Mouse (Mus musculus) lung, postnatal 4 days (tissue): Measurements from ENCODE around the gene Sergef.

Experiments
- DNase-seq, 2 experiments: peaks; one replicate each; pipeline ENCODE4 v3.0.0; 2021

Gene Sergef

GRCm38 (mm10) chr7:46435833-46436232, 203.8 kb downstream of the Sergef start:
- DNase-seq, result no peak

- no peak for DNase-seq
Observed at GRCm38 (mm10) chr7:46433874-46434273, 205.7 kb downstream of the Sergef start.

- DNase-seq, result no peak
Observed at GRCm38 (mm10) chr7:46425012-46425411, 214.6 kb downstream of the Sergef start.

- DNase-seq, result no peak
Observed at GRCm38 (mm10) chr7:46423951-46424350, 215.7 kb downstream of the Sergef start.

DNA sequence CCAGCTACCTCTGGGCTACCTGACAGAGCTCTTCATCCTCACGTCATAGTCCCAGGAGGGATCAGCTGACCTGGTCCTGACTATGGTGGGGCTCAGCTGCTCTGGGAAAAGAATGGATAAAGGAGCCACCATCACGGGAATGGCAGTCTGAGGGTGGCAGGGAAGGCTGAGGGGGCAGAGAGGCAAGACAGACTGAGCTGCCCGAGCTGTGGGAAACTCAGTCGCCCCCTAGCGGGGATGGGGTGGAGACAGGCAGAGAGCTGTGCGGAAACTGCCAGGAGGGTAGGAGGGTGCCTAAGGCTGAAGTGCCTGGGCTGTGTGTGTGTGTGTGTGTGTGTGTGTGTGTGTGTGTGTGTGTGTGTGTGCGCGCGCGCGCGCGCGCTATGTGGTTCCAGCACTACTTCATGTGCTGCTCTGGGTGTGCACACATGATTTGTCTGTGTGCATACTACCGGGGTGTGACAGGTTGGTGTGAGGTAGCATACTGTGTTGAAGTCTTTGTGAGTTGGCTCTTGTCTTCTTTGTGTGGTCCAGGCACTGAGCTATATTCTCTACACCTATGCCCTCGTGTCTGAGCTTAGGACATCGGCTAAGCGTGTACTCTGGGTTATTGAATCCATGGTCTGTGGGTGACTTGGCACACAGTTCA, 216.7 kb downstream of the Sergef start:
- DNase-seq, result peak; percentile 43 to 58

- DNase-seq, result no peak
Observed at GRCm38 (mm10) chr7:46422052-46422763, 217.4 kb downstream of the Sergef start.

DNA sequence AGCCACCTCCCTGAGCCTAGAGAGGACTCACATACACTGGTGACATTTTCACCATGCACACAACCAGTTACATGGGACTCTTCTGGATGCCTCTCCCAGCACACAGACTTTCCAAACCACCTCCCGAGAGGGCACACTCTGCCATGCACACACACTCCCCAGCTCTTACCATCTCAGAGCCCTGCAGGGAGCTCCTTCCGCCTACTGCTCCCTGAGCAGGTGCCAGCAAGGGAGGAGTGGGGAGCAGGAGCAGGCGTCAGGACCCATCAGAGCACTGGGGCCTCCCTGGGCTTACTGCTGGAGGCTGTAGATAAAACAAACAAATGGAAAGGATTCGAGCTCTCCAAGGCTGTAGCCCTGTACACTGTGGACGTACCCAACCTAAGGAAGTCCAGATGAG, 218.1 kb downstream of the Sergef start:
- DNase-seq, result no peak

DNA sequence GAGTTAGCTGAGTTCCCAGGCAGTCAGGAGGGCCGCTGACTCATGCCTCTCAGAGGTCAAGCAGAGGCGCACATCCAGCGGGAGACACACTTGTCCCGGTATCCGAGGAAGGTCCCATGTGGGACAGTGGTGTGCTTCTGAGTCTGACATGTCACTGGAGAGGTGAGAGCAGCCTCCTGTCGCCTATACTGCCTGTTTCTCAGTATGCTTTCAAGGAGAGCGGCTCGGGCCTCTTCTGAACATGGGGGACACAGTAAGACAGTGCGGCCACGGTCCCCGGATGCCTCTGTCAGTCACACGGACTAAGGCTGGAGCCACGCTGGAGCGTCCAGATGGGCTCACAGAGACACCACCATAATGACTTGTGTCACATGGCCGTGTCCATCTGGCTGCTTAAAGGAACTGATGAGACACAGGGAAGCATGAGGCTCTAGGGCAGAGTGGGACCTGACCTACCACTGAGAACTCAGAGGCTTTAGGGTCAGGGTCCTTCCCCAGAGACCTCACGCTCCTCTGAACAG, 221.4 kb downstream of the Sergef start:
- no peak for DNase-seq

DNA sequence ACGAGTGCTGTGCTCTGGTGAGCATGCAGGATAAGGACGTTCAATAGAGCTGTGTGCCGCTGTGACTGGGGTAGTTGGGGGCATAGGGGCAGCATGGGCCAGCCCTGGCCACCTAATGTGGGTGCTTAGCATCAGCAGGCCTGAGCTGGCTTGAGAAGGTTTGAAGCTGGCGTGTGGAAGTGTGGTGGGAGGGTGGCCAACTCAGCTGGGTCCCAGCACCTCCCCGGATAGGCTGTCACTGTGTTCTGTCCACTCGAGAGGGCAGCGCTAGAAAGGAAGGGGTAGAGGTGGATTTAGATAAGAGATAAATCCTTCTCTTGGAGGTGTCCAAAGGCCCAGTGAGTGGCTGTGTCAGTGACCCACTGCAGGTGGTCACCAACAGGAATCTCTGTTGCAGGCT, 222.1 kb downstream of the Sergef start:
- no peak for DNase-seq

GRCm38 (mm10) chr7:46415818-46416425, 223.7 kb downstream of the Sergef start:
- no peak for DNase-seq

DNA sequence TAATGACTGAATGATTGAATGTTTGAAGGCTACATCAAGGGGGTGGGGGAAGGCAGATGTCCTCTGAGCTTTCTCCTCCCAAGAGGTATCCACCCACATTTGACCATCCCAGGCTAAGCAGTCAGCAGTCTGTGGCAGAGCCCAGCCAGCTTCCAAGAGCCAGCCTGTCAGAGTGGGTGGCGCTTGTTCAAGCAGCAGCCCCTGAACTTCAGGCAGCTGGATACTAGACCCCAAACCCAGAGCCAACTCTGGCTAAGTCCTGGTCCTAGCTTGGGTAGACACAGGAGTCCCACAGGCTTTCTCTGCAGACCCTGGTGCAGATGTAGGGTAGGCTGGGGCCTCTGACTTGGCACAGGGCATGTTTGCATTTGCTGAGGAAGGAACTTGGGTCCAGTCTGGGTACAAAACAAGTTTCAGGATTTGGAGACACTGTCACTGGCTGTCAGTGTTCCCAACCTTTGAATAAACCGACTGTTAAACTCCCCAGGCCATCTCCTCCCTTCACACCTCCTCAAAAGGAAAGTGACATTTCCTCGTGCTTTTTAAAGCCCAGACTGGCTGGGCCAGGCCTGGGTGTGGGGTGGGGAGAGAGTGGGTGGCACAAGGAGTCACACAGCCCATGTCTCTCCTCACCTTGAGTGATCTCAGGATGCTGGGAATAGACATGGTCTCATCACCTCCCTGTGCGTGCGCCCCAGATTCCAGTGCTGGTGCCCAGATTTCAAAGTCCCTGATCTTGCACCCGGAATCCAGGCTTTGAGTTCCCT, 225.5 kb downstream of the Sergef start:
- no peak for DNase-seq

DNA sequence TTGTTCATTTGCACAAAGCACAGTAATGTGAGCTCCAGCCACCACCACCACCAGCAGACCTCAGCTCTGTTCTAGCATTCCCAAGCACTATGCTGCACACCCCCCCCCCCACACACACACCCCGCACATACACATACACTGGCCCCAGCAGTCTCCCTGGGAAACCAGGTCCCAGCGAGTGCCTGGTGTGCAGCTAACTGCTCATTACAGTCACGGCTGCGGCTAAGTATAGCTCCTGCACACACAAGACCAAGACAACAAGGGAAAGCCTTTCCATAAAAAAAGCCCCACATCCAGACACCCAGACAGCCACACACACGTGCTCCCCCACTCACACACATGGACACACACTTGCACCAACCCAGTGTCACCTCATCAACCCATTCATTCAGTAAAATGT, 226.8 kb downstream of the Sergef start:
- no peak for DNase-seq

DNA sequence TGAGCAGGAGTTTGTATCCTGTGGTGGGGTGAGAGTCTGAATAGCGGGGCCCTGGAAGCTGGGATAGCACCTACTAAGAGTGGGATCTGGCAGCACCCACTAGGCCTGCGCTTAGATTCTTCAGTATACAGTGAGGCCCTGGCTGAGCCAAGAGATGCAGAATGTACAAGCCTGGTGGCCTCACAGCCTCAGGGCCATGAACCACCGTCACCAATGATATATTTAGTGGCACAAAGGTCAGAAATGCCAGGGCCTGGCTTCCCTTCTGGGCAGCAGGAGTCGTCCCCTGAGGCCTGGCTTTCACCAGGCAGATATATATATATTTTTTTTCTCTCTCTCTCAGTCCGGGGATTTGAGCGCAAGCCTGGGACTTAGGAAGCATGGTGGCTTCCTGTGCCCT, 228.9 kb downstream of the Sergef start:
- no peak for DNase-seq

DNA sequence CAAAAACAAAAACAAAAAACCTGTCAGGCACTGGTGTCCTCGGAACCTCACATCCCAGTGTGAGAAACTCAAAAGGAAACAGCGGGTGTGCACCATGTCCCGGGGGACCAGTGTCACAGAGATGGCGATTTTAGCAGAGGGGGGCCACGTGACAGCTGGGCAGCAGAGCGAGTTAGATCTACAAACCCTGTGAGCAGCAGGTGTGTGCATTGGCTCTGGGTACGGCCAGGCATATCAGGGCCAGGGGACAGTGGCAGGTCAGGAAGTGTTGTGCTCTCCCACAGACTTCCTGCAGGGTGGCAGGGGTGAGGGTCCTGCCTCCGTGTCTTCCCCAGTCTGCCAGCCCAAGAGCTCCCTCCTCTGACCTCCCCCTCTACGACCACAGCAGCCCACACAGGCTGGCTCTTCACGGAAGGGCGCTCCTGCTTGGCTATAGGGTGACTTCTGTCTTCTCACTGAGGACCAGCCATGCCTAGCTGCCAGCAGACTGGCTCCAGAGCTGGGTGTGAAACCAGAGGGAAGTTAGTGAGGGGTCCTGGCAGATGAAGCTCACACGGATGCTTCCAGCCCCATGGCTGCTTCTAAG, 230.3 kb downstream of the Sergef start:
- no peak for DNase-seq

GRCm38 (mm10) chr7:46408606-46409005, 231.0 kb downstream of the Sergef start:
- DNase-seq, result no peak

DNA sequence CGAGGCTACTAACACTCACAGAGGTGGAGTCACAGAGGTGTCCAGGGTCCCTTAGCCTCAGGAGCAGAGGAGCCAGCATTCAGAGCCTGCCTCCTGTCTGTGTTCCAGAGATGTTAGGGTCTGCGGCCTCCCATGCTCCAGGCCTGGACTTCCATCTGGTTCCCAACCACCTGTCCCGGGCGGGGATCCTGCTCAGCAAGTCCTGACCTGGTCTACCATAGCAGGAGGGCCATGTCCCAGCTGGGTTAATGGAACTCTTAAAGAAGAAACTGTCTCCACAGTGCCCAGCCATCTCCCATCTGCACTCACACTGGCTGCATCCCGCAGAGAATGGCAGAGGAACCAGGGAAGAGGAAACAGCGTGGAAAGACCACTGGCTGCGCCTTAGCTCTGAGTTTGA, 234.9 kb downstream of the Sergef start:
- no peak for DNase-seq

DNA sequence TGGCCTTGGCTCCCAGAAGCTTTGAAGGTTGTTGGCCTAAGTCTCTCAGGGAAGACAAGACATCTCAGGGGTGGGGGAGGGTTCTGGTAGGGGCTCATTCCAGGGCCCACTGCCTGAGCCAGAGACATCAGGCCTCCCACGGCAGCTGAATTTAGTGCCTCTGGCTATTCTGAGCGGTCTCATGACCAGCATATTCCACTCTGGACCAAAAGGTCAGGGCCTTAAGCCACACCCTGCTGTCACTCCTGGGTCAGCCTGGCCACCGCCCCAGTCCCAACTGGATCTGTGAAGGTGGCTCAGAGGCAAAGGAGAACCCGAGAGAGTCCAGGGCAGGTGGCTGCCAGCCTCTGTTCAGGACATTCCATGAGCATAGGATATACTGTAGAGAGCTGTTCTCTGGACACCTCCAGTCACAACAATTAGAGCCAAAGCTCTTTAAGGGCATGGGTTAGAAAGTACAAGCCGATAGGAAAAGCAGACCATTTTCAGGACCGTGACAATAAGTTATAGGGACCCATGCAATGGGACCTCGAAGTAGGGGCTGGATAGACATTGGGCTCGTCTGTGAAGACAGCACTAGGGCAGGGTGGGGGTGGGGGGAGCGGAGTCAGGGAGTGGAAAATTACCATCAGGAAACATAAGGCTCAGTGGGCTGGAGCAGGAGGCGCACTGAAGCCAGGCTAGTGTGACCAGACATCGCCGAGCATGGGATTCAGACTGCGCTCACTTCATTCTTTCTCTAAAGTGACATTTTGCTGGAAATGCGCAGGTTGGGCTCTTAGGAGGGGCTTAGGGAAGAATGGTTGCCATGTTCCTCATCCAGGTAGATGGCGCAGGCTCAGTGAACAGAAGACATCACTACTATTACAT, 235.8 kb downstream of the Sergef start:
- DNase-seq, result no peak

DNA sequence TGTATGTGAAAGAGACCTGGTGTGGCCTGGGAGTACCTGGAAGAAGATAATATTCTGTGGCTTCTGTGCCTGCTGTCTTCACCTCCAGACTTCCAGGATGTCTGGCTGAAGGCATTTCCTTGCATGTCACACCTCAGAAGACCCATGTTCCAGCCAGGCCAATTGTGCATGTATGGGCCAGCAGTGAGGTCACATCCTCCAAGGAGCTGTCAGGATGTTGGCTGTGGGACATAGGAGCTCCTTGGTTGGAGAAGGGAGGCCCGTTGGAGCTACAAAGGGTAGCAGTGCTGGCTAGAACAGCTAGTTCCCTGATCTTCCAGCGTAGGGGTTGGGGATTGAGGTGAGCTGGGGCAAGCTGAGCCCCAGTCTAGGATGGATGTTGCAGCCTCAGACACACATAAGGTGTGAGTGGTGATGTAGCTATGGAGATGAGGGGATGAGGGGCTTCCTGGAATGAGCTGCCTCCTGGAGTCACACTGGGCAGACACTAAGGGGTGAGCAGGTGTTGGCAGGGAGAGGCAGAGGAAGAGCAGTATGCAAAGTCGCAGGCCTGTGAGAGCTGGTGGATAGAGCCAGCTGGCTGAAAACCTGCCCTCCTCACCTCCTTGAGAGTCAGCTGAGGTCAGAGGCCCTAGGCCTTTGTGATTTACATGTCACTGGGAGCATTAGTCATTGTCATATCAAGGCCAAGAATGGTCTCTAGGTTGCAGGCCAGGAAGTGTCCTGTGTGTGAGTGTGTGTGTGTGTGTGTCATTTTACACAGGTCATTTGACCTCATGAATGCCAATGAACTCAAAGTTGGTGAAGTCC, 238.0 kb downstream of the Sergef start:
- no peak for DNase-seq

DNA sequence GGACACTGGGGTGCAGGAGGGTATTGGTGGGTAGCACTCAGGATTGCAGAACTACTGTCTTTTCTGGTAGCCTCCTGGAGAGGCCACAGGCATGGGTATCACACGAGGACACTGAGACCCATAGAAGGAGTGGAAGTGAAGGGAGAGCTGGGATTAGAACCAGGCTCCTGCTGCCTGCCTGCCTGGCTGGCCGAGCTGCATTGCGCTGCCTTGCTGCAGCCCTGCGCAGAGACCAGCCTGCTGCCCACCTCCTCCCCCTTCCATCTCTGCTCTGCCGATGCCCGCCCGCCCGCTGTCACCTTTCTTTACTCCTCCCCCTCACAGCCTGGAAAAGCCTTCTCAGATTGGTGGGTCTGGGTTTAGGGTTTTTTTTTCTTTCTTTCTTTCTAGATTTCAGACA, 239.3 kb downstream of the Sergef start:
- DNase-seq, result no peak

GRCm38 (mm10) chr7:46399676-46400075, 239.9 kb downstream of the Sergef start:
- DNase-seq, result no peak

DNA sequence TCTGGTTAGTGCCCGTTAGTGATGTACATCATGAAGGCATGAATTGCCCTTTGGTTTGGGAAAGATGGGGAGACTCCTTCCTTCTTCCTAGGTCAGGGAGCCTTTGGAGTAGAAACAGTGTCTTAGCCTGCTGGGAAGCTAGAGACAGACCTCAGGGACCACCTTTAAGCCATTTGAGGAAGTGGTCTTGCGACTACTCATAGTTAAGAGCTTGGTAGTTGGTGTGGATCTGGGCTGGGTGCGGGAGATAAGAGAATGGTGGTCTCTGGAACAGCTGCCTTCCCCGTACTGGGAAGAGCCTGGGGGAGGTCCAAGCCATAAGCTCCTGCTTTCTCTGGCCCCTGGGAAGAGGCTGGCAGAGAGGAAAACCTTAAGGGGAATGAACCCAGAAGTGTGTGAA, 241.0 kb downstream of the Sergef start:
- DNase-seq, result no peak
